Mouse (Mus musculus) testis, adult 2 months (tissue): Measurements from ENCODE around the gene Hs3st6.

Source experiments
- CTCF ChIP-seq: fragments of 200-500 bp; IDR thresholded peaks from 2 replicates; pipeline ENCODE4 v1.5.1; 2012; ENCODE audit warnings: low read depth, mild to moderate bottlenecking, inconsistent platforms, low read length, moderate library complexity; ENCODE audit not compliant: control insufficient read depth, insufficient read depth, insufficient replicate concordance
- POLR2A ChIP-seq: fragments of 200-500 bp; IDR thresholded peaks from 2 replicates; pipeline ENCODE4 v1.6.1; 2012; ENCODE audit warnings: low read depth, mild to moderate bottlenecking, inconsistent platforms, low read length, moderate library complexity; ENCODE audit not compliant: control insufficient read depth

DNA sequence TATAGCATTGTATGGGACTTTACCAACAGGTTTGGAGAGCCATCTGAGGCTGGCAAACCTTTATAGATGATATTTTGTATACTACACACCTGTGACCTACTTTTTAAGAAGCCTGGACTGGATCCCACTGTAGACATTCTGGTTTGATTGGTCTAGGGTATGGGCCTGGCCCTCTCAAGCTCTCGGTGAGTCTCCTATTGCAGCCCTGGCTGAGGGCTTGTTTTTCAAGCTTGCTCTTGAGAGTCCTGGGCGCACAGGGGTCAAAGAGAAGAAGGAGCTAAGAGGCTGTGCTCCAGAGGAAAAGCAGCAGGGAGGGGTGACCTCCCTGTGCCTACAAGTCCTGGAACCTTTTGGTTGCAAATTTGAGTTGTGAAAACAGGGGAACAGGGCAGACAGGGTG is 24.3 kb downstream of the Hs3st6 start:
- TF ChIP-seq POLR2A (no peak), CTCF (no peak)
